Mouse (Mus musculus) hindbrain, embryonic 15.5 days (tissue): Measurements from ENCODE around the gene Tmem242. TPM values are rescaled to one million over a fixed set of nuclear protein-coding genes. Genes with fewer than 3 reads are reported as not detected.

Source experiments
- ATAC-seq: fragments of 200-750 bp; cut with Nextera tagmentation; 2 replicates; pipeline ENCODE4 v1.8.0; 2017; ENCODE audit warnings: low read depth, moderate number of reproducible peaks, moderate TSS enrichment; ENCODE audit not compliant: low FRiP score
- H3K27ac ChIP-seq: fragments of 300-500 bp; sonication (generic); replicated peaks from 2 replicates; pipeline ENCODE4 v1.5.1; 2015; ENCODE audit warnings: mild to moderate bottlenecking, inconsistent platforms
- H3K27me3 ChIP-seq: fragments of 300-500 bp; sonication (generic); 2 replicates; pipeline ENCODE4 v1.6.1; 2015; ENCODE audit warnings: control low read depth, inconsistent platforms
- H3K36me3 ChIP-seq: fragments of 300-500 bp; sonication (generic); 2 replicates; pipeline ENCODE4 v1.6.1; 2015; ENCODE audit warnings: control low read depth, inconsistent platforms
- H3K4me1 ChIP-seq: fragments of 300-500 bp; sonication (generic); replicated peaks from 2 replicates; pipeline ENCODE4 v1.6.1; 2015; ENCODE audit warnings: control low read depth, inconsistent platforms
- H3K4me2 ChIP-seq: fragments of 300-500 bp; sonication (generic); 2 replicates; pipeline ENCODE4 v1.6.1; 2015; ENCODE audit warnings: moderate library complexity, mild to moderate bottlenecking, inconsistent platforms
- H3K4me3 ChIP-seq: fragments of 300-500 bp; sonication (generic); 2 replicates; pipeline ENCODE4 v1.5.1; 2015; ENCODE audit warnings: mild to moderate bottlenecking, inconsistent platforms
- H3K9ac ChIP-seq: fragments of 300-500 bp; sonication (generic); 2 replicates; pipeline ENCODE4 v1.6.1; 2015; ENCODE audit warnings: inconsistent platforms
- H3K9me3 ChIP-seq: fragments of 300-500 bp; sonication (generic); 2 replicates; pipeline ENCODE4 v1.6.1; 2016; ENCODE audit warnings: control low read depth, inconsistent platforms
- WGBS: fragments of 180-500 bp; shearing (Covaris S2); methylation state at CpG from one replicate; pipeline ENCODE4 v1.1.7; 2015; 5-methylcytosine and 5-hydroxymethylcytosine counted together
- polyA plus RNA-seq: library from polyadenylated mRNA; unstranded; fragments of >200 nt; fragmentation: Nextera tagmentation; extraction: Ambion mirVana; gene quantifications from 2 replicates; pipeline ENCODE4 v1.2.1, GENCODE M21; 2015

Gene Tmem242
- polyA plus RNA-seq = 106 and 111 TPM in 2 replicates

DNA sequence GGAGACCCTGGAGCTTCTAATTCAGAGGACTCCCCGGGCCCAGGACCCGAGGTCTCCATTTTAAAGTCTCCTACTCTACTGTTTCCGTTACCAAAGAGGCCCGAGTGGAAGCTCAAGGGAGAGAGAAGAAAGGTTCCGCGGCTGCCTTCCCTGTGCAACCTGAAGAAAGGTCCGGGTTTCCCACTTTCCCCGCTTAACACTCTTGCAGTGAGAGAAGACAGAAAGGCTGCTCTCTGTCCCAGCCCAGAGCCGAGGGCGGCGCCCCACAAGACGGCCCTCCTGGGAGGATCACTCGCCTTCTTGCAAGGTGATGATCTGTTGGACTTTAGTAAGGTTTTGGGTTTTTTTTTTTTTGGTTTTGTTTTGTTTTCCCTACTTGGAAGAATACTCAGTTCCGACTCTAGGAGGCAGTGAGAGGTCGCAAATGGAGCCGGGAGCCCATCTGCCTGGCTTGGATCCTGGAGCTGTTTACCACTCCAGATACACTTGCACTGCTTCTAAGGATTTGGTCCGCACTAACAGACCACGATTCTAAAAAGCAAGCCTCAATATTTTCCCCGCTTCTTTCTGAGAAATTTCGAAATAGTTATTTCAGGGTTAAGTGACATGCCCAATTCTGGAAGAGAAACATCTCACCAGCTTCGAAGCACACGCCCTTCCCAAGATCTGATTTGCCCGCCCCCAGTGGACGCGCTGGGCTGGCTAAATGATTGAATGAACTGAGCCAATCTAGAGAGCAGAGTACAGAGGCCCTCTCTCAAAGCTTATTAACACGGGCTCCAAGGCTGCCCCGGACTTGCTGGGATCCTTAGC is at the start of gene Tmem242:
Gene Tmem242 (minus strand): TSS at position 101 of the 813 bp plus-strand sequence.
- H3K9me3 ChIP-seq = no peaks in the 10 kb centered on the region
- H3K4me3 ChIP-seq = peak within 1 kb of the TSS; percentile 67
- 0% methylated on average over 27 of the region's 27 CpGs for WGBS
- H3K27me3 ChIP-seq = 0 out of 2 replicates have a peak, but pooled peaks cover 5% of the 10 kb centered on the region
- H3K4me2 ChIP-seq = peak within 1 kb of the TSS; percentile 68
- peak within 1 kb of the TSS; percentile 80 for H3K9ac ChIP-seq
- peak within 1 kb of the TSS; percentile 80 for H3K27ac ChIP-seq
- H3K36me3 ChIP-seq = no peaks in the 10 kb centered on the region
- ATAC-seq = peak; percentile 95
- H3K4me1 ChIP-seq = peaks cover 24% of the 10 kb centered on the region

DNA sequence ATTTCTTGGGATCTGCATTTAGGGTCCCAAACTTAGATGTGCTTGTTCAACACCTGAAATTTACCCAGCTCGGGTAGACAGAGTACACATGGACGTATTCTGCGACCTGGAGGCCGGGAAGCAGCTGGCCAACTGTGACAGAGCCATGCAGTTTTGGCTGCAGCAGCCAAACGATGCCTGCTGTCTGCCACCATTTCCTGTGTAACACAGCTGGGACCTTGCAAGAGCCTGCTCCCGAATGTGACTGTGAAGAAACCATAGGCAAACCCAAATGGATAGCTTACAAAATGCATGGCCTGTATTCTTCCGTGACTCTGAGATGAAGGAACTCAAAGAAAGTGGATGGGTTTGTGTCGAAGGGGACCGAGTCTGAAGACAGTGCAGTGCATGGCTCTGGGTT is 48.1 kb upstream of the Tmem242 start:
- WGBS = 70% methylated on average over 9 of the region's 9 CpGs

DNA sequence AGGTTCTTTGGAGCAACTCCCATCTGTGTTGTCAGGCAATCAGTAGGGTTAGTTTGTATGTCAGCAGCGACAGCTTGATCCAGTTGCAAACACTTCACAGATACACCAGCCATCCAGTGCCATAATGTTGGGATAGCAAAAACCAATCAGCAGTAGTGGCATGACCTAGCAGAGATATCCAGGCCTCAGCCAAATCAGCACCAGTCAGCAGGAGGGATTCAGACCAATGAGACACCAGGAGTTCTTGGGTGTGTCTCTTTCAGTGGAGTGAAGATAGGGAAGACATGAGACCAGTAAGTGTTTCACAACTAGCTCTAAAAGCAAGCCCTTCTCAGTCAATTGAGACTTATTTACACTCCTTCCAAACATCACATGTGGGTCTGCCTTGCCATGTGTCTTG is 44.6 kb upstream of the Tmem242 start:
- ATAC-seq = no peak
- Histone ChIP-seq H3K9ac (no peak overlapping the region), H3K27ac (no peak overlapping the region), H3K36me3 (no peaks in the 10 kb centered on the region), H3K9me3 (no peaks in the 10 kb centered on the region), H3K4me3 (no peak overlapping the region), H3K27me3 (no peaks in the 10 kb centered on the region), H3K4me2 (no peak overlapping the region), H3K4me1 (no peaks in the 10 kb centered on the region)
- WGBS = 88% methylated on average over 1 of the region's 1 CpGs

More for the DNA sequence above, 48.1 kb upstream of the Tmem242 start:
- Histone ChIP-seq H3K27ac (no peak overlapping the region), H3K9me3 (no peaks in the 10 kb centered on the region), H3K36me3 (no peaks in the 10 kb centered on the region), H3K9ac (no peak overlapping the region), H3K4me3 (no peak overlapping the region), H3K4me1 (peaks cover 8% of the 10 kb centered on the region), H3K27me3 (no peaks in the 10 kb centered on the region), H3K4me2 (no peak overlapping the region)
- ATAC-seq = no peak

DNA sequence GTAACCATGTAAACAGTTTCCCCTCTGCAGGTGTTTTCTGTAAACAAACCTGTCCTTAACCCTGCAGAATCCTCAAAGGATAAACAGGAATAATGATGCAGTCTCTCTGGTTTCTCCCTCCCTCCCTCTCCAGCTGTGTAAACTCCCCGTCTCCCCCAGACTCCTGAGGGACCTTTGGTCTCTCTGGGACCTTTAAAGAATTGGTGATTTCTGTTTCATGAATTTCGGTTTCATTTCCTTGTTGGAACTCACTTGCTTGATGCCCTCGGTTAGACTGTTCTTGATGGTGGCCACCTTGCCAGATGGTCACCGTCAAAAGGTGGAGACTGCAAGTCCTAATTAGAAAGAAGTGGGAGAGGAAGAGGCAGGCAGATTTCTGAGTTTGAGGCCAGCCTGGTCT is 43.4 kb upstream of the Tmem242 start:
- Histone ChIP-seq H3K27ac (no peak overlapping the region), H3K4me2 (no peak overlapping the region), H3K36me3 (no peaks in the 10 kb centered on the region), H3K9me3 (no peaks in the 10 kb centered on the region), H3K4me1 (no peaks in the 10 kb centered on the region), H3K9ac (no peak overlapping the region), H3K27me3 (no peaks in the 10 kb centered on the region), H3K4me3 (no peak overlapping the region)
- no peak for ATAC-seq
- 73% methylated on average over 4 of the region's 4 CpGs for WGBS

DNA sequence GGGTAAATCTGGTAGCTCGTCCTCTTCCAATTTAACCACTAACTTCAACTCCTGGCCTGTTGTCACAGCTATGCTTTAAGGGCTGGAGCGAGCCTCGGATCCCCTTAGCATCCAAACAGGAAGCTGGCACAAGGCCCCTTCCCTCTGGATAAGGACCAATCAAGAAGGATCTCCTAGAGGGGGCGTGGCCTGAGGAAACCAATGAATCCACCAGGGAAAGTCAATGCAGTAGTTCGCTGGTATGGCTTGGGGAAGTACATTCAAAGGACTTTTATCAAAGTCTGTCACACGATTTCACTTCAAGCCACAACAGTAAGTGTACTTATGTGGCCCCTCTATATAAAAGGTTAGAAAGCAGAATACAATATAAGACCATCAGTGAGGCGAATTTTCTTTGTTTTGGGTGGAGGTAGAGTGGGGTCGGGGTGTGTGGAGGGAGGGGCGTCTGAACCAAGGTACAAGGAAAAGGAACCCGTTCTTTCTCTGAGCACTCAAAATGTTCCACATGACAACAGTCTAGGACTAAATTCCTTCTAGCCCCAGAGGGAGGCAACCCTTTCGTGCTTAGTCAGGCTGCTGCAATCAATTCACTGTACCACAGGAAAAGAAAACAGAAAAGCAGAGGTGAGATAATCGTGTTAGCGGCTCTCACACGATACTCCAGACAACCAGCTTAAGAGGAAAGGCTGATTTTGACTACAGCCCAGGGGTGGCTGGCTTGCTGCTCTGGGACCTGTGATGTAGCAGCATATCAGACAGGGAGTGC is 36.1 kb upstream of the Tmem242 start:
- Histone ChIP-seq H3K9me3 (no peaks in the 10 kb centered on the region), H3K27me3 (no peaks in the 10 kb centered on the region), H3K4me3 (no peak overlapping the region), H3K9ac (no peak overlapping the region), H3K4me2 (no peak overlapping the region), H3K4me1 (no peaks in the 10 kb centered on the region), H3K36me3 (no peaks in the 10 kb centered on the region), H3K27ac (no peak overlapping the region)
- ATAC-seq = no peak
- WGBS = 65% methylated on average over 14 of the region's 14 CpGs

DNA sequence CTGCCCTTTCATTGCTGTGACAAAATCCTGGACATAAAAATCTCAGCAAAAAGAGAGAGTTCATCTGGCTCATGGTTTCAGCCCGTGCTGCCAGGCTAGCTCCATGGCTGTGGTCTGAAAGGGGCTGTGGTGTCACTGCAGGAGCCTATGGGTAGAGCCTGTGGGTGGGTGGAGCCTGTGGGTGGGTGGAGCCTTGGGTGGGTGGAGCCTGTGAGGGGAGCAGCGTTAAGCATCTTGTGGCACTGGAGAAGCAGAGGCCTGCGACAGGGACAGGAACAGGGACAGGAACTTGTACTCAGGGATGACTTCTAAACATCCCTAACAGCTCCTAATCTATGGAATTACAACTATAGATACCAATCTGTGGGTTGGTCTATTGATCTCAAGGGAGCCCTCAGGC is 32.2 kb upstream of the Tmem242 start:
- no peak overlapping the region for H3K27ac ChIP-seq
- H3K27me3 ChIP-seq = no peaks in the 10 kb centered on the region
- H3K4me1 ChIP-seq = no peaks in the 10 kb centered on the region
- H3K4me3 ChIP-seq = no peak overlapping the region
- 41% methylated on average over 3 of the region's 3 CpGs for WGBS
- H3K9ac ChIP-seq = no peak overlapping the region
- H3K9me3 ChIP-seq = no peaks in the 10 kb centered on the region
- no peak overlapping the region for H3K4me2 ChIP-seq
- ATAC-seq = no peak
- H3K36me3 ChIP-seq = no peaks in the 10 kb centered on the region

DNA sequence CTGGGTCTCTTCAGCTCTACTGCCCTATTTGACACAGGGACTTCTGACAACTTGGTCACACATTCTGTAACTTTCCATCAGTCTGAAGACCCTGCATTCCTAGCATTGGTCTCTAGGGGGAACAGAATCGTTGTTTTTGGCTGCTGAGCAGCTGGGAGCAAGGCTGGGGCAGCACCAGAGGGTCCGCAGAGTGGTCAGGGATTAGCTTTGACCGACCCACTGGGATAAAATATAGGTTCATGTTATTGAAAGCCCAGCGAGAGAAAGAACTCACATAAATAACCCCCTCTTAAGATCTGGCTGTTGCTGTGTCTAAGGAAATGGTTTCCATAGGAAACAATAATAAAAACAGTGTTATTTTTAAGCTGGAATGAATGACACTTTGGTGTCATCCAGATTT is 27.1 kb upstream of the Tmem242 start:
- Histone ChIP-seq H3K9ac (no peak overlapping the region), H3K27me3 (no peaks in the 10 kb centered on the region), H3K4me1 (no peaks in the 10 kb centered on the region), H3K36me3 (no peaks in the 10 kb centered on the region), H3K4me2 (no peak overlapping the region), H3K4me3 (no peak overlapping the region), H3K9me3 (no peaks in the 10 kb centered on the region), H3K27ac (no peak overlapping the region)
- WGBS = 47% methylated on average over 4 of the region's 4 CpGs
- no peak for ATAC-seq

DNA sequence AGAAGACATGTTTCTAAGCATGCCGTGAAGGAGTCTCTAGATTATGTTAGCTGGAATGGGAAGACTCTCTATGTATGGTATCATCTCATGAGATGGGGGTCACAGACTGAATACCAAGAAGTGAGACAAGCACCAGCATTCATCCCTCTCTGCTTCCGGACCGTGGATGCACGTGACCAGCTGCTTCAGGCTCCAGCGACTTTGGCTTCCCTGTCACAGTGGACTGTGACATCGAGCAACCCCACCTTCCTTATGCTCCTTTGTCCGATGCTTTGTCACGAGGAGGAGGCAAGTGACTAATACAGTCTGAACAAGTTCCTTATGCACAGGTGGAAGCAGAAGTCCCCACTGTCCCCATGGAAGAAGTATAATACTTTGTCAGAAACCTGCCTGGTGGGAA is 26.7 kb upstream of the Tmem242 start:
- ATAC-seq = no peak
- 86% methylated on average over 8 of the region's 8 CpGs for WGBS
- Histone ChIP-seq H3K9me3 (no peaks in the 10 kb centered on the region), H3K27ac (no peak overlapping the region), H3K4me1 (no peaks in the 10 kb centered on the region), H3K36me3 (no peaks in the 10 kb centered on the region), H3K27me3 (no peaks in the 10 kb centered on the region), H3K4me2 (no peak overlapping the region), H3K9ac (no peak overlapping the region), H3K4me3 (no peak overlapping the region)

DNA sequence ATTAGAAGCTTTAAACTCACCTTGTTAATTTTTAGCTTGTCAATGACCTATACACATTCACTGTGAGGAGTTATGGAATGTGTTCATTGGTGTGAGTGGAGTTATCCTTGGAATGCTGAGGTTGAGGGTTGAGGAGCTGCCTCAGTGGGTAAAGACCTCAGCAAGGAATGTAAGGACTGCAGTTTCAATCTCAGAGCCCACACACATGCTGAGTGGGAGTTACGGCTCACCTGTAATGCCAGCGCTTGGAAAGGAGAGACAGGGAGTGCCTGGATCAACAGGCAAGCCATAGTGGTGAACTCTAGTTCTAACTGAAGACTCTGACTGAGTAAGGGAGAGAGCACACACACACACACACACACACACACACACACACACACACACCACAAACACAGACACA is 23.9 kb upstream of the Tmem242 start:
- WGBS = 76% methylated on average over 2 of the region's 2 CpGs
- ATAC-seq = no peak
- Histone ChIP-seq H3K4me1 (no peaks in the 10 kb centered on the region), H3K4me2 (no peak overlapping the region), H3K9ac (no peak overlapping the region), H3K4me3 (no peak overlapping the region), H3K9me3 (no peaks in the 10 kb centered on the region), H3K36me3 (no peaks in the 10 kb centered on the region), H3K27me3 (no peaks in the 10 kb centered on the region), H3K27ac (no peak overlapping the region)

DNA sequence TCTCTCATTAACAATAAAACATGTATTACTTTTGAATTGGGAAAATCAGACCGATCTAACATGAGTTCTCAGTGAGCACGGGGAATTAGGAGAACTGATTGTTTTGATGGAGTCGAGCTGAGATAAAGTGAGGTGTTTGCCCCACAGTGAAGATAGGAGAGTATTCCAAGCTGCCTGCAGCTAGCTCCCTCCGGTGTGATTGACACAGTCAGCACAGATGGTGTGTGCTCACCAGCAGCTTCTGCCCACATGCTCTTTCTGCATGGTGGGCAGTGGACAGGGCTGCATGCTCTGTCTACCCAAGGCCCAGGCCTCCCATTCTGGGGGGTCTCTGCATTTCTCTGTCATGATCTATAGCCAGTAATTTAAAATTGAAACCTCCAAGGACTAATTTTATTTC is 13.6 kb upstream of the Tmem242 start:
- no peaks in the 10 kb centered on the region for H3K4me1 ChIP-seq
- H3K9ac ChIP-seq = no peak overlapping the region
- no peak overlapping the region for H3K27ac ChIP-seq
- no peaks in the 10 kb centered on the region for H3K27me3 ChIP-seq
- no peak overlapping the region for H3K4me3 ChIP-seq
- 76% methylated on average over 4 of the region's 4 CpGs for WGBS
- no peak for ATAC-seq
- H3K4me2 ChIP-seq = no peak overlapping the region
- no peaks in the 10 kb centered on the region for H3K9me3 ChIP-seq
- H3K36me3 ChIP-seq = no peaks in the 10 kb centered on the region

DNA sequence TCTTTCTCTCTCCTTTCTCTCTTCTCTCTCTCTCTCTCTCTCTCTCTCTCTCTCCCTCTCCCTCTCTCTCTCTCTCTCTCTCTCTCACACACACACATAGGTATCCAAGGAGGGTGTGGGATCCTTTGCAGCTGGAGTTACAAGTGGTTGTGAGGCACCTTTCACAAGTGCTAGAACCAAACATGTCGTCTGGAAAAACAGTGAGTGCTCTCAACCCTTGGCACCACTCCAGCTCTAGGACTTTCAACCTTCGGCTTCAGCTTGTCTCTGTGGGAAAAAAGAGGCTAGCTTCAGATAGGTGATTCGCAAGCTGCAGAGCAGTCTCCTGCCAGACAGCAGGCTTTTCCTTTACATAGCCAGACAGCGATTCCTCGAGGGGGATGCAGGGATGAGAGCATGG is 3.7 kb upstream of the Tmem242 start:
- H3K27me3 ChIP-seq = 0 out of 2 replicates have a peak, but pooled peaks cover 7% of the 10 kb centered on the region
- H3K4me3 ChIP-seq = no peak overlapping the region
- H3K4me2 ChIP-seq = no peak overlapping the region
- 66% methylated on average over 5 of the region's 5 CpGs for WGBS
- no peak overlapping the region for H3K27ac ChIP-seq
- H3K9me3 ChIP-seq = no peaks in the 10 kb centered on the region
- peaks cover 16% of the 10 kb centered on the region for H3K4me1 ChIP-seq
- H3K9ac ChIP-seq = no peak overlapping the region
- no peak for ATAC-seq
- H3K36me3 ChIP-seq = no peaks in the 10 kb centered on the region

DNA sequence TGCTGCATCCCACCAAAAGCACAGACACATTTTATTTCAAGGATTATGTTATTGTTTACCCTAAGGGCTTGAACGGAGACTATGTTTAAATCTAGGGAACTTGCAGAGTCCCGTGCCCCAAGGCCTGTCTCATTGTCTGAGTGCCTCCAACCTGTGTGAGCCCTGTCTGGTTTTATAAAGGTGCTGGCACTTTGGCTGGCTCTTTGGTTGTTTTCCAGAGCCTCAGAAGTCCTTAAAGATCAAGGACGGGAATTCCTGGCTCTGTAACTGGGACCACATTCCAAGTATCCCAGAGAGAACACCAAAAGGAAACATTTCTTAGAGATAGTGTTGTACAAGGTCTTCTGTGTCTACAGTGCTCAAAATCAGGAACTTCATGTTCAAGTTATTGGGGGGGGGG is 3.2 kb upstream of the Tmem242 start:
- no peak overlapping the region for H3K4me2 ChIP-seq
- H3K4me3 ChIP-seq = no peak overlapping the region
- no peaks in the 10 kb centered on the region for H3K9me3 ChIP-seq
- no peak overlapping the region for H3K9ac ChIP-seq
- H3K36me3 ChIP-seq = no peaks in the 10 kb centered on the region
- H3K27ac ChIP-seq = no peak overlapping the region
- WGBS = 73% methylated on average over 3 of the region's 3 CpGs
- H3K27me3 ChIP-seq = 0 out of 2 replicates have a peak, but pooled peaks cover 7% of the 10 kb centered on the region
- peaks cover 20% of the 10 kb centered on the region for H3K4me1 ChIP-seq
- ATAC-seq = no peak
